Mouse (Mus musculus) cerebellum, postnatal 4 days (tissue): ENCODE measurements around the gene Hcn3.

Source experiments
- DNase-seq, 2 experiments: peaks; one replicate each; pipeline ENCODE4 v3.0.0; 2022; ENCODE audit warnings: low spot score in 2 of 2, mixed read lengths in 1 of 2

The Hcn3 gene

DNA sequence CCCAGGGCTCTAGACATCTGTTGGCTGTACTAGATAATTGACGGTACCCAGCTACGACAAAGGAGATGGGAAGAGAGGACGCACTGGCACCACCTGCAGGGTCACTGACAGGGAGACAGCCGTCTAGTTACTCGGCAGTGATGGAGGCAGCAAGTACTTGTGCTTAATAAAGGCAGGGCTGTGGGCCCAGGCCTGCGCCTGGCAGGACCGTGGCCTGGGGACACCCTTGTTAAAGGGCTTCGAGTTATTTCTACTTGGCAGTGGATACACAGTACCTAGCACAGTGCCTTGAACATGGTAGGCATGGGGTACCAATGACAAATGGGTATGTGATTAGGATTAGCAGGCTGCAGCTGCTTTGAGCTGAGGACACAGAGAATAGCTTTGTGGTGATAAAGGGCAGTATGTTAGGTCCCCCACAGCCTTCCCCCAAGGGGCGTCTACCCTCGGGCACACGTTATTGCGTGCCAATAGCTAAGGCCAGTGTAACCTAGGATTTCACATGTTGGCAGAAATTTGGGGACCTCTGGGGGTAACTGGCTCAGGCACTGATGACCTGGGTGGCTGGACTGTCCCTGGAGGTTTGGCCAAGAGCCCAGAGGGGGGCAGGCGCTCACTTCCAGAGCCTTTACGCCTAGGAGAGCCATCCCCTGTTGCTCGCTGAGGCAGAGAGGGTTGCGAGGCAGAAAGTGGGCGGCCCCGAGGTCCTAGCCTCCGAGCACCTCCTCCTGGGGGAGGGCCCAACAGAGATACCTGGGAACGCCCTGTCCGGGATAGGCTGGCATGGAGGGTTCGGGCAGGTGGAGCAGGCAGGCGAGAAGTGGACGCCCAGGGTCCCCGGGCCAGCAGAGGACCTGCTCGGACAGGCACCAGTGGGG lies 12.7 kb downstream of the Hcn3 start:
- no peak for DNase-seq

DNA sequence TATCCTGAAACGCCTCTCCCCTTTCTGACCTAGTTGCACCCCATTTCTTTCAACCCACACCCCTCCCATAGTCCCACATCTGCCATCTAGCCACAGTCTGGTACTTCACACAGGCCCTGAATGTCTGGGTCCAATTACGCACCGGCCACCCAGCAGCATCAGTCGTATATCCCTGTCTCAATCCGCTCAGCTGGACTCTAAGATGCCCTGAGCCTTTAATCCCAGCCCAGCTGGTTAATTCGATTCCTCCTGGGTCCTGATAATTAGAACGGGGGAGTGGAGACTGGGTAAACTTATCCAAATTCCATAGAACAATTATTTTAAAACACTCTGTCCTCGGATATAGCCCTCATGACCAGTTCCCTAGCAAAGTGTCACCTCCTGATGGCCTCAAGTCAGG lies 14.4 kb downstream of the Hcn3 start:
- DNase-seq, result no peak

DNA sequence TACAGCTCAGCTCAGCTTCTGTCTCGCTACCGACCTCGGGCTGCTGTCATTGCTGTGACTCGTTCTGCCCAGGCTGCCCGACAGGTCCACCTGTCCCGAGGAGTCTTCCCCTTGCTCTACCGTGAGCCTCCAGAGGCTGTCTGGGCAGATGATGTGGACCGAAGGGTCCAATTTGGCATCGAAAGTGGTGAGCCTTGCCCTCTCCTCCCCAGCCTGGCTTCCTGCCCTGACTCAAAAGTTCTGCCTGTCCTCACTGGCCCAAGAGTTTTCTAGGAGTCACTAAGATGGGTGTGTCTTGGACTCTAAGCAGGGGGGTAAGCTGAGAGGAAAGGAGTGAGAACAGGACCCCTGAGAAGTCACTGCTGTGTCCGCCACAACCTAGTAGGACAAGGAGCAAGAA lies 15.2 kb downstream of the Hcn3 start:
- DNase-seq, result no peak

DNA sequence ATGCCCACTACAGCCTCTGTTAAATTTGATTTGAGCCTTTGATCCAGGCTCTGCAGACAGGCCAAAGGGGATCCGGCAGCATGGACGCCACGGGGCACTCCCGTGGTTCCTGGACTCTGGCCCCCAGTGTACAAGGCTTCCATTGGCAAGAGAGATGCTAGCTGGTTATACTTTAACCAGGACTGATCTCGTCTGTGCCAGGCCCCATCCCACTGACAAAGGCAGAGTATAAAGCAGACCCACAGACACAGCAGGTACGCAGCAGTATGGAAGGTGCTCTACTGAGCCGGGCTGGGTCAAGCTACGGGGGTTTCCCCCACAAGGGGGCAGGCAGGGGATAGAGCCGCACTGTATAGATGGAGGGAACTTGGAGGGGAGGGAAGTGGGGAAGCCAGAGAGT lies 23.6 kb downstream of the Hcn3 start:
- no peak for DNase-seq

DNA sequence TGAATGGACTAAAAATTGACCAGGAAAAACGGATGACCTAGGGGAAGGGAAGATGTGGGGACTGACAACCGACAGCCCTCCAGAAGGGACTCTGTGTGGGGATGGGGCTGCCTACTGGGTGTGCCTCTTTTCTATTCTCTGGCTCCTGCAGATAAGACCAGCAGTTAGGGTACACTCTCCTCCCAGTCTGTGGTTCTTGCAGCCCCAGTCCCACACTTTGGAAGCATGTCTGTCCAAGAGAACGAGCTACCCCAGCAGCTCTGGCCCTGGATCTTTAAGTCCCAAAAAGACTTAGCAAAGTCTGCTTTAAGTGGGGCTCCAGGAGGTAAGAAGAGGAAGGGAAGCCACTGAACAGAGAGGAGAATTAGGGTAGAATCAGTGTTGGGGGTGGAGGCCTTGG lies 24.0 kb downstream of the Hcn3 start, which contains the start of gene Pklr:
TSS of gene Pklr (plus strand) at position 185 of the 400 bp plus-strand sequence.
- no peak for DNase-seq

DNA sequence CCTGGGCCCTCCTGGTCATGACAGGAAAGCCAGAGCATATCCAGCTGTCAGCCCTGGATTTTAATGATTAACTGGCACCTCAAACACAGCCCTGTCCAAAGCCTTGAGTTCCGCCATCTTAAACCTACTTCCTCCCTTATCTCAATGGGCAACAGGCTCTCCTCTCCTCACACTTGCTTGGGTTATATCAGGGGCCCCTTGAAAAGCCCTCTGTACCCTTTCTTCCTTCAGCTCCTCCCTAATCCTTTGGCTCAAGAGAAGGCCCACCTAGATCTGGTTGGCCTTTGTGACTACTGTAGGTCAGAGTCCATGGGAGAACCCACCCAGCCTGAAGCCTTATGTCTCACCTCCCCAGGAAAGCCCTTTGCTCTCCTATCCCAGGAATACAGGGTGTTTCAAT lies 26.2 kb downstream of the Hcn3 start:
- no peak for DNase-seq

DNA sequence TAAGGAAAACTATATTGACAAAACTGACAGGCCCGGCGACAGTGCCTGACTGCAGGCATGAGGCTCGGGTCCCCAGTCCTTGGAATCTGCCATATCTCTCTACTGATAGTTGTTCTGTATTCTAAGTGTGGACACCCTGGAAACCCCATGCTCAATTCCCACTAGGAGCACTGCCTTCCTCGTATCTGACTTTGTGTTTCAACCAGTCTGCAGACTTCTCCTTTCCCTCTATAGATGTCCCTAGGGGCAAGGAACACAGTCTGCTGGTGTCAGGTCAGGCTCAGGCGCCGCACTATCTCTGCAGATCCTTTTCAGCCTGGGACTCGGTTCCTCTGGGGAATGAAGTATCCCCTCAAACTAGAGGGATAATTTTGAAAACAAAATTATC lies 26.9 kb downstream of the Hcn3 start:
- no peak for DNase-seq

DNA sequence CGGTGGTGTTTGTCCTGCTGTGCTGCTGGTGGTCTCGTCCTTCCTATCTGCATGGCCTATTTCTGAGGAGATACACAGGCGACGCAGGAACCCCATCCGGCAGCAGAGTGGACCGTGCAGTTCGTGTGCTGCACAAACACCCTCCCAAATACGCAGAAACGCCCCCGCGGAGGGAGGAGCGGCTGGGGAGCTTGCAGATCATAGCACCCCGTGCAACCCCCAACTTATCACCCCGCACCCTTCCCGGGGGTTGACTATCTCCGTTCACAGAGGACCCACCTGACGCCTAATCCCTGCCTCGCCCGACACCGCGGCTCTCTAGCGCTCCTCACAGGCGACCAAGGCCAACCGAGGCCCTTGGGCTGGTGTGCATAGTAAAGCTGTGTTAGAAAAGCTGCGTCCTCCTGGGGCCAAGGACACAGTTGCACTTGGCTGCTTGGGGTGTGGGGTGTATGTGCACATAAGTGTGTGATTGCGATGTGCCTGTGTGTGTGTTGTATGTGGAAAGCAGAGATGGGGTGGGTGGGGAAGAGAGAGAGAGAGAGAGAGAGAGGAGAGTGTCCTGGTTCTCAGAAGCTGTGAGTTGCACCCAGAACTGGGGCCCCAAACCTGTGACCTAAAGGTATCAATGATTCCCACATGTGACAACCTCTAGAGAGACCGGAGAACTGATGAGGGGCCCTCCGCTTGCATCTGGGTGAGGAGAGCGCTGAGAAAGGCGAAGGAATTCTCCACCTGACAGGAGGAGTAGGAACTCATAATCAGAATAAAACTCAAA lies 27.5 kb downstream of the Hcn3 start:
- DNase-seq, result peak in 1 of 2 experiments; percentile 35

DNA sequence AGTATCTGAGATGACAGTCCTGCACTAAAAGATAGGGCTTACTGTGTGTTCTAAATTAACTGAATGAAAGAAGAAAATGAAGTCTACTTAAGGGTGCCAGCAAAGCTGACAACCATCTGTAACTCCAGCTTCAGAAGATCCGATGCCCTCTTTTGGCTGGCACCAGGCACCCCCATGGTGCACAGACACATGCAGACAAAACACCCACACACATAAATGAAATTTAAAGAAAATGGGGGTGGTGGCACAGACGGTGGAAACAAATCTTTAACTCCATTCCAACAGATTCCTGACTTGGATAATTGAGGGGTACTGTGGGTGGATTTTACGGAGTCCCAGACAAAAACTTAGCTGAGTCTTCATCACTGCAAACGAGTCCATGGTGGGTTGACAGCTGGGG lies 28.2 kb downstream of the Hcn3 start:
- no peak for DNase-seq

DNA sequence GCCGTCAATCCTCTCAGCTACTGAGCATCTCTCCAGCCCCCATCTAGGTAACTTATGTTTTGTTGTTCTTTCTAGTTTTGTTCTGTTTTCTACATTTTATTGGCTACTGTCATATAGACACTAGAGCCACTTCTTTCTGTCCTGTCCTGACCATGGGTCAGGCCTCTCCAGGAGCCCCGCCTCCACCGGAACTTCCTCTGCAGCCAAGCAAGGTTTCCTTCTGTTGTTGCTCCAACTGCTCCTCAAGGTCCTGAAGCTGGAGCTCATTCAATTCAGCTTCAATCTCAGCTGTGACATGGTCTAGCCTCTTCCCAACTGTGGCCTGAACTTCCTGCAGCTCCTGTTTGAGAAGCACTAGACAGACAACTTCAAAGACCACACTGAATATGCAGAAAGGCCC lies 30.1 kb downstream of the Hcn3 start:
- DNase-seq, result no peak

DNA sequence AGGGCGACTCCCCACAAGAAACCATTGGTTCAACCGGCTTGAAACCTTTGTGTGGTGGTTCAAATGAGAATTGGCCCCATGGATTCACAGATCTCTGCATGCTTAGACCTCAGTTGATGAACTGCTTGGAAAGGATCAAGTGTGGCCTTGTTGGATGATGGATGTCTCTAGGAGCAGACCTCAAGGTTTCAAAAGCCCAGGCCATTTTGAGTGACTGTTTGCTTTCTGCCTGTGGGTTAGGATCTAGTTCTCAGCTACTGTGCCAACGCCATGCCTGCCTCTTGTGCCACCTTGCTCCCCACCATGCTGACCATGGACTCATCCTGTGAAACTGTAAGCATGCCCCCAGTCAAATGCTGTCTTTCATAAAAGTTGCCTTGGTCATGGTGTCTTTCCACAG lies 34.0 kb downstream of the Hcn3 start:
- DNase-seq, result no peak

DNA sequence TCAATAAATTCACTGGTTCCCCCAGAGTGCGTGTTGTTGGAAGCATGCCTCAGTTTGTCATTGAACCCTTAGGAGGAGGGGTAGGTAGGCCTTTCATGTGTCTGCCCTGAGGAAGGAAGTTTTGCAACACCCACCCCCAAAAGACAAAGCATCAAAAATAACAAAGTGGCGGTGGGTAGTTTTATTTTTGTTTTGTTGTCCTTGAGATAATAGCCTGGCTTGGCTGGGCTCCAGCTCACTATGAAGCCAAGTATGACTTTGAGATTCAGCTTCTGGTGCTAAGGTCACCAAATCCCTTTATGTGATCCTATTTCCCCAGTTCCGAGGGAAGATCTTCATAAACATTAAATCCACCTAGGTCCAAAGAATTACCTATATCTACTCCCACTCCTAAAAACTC lies 35.8 kb downstream of the Hcn3 start:
- DNase-seq, result no peak

DNA sequence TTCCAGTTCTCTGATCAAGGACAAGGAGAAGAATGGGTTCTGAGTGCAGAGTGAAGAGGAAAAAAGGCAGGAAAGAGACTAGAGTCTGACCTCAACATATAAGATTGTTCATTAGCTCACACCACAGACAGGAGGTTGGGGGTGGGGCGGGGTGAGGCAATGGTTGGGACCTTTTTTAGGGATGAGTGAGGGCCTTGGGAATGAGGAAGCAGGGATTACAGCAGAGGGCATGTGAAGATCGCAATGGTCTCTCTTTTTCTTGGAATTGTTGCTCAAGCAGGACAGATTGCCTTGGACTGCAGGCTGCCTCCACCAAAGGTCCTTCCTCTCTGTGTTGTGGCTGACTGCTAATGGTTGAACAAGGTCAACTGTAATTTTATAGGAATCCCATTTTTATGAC lies 36.7 kb downstream of the Hcn3 start:
- no peak for DNase-seq

DNA sequence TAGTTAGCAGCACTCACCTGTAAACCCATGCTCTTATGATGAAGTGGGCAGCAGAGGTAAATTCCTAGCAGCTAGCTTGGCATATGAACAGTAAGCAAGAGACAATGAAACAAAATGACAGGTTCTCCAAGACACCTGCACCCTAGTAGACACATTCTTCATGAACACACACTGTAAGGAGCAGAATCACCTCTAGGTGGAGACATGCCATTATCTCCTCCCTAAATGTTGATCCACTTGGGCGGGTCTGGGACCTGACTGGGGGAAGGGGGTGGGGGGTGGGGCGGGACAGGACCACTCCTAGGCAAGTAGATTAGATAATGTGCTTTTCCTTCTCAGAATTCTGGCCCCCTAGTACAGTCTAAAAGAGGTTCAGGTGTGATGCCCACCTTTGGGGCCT lies 44.5 kb downstream of the Hcn3 start:
- DNase-seq, result no peak

DNA sequence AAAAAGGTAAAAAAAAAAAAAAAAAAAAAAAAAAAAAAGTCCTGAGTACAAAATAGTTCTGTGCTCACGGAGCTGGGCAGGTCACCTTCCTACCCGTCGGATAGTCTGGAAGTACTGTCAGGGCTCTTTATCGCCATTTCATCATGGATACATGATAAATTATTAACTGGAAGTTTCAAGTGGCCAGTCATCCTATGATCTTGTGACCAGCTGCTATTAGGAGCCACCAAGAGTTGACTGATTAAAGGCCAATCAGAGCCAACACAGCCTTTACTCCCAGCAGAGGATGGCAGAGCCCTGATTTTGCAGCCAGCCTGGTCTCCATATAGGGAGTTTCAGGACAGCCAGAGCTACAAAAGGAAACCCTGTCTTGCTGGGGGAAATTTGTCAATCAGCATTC lies 46.9 kb downstream of the Hcn3 start:
- no peak for DNase-seq

DNA sequence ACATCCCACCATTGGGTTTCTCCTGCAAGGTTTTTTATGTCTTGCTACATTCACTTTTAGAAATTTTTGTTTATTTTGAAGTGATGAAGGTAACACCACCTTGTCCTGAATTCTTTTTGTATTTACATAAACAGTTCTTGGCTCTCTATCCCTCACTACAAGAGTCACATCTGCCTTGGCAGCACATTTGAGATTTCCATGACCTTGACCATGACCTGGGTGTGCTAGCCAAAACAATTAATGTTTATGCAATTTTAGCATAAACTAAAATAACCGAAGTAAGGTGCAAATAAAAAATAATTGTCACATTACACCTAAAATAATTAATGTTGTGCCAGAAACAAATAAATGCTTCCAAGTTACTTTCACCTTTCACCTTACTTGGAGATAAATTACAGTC lies 51.9 kb downstream of the Hcn3 start:
- DNase-seq, result no peak

DNA sequence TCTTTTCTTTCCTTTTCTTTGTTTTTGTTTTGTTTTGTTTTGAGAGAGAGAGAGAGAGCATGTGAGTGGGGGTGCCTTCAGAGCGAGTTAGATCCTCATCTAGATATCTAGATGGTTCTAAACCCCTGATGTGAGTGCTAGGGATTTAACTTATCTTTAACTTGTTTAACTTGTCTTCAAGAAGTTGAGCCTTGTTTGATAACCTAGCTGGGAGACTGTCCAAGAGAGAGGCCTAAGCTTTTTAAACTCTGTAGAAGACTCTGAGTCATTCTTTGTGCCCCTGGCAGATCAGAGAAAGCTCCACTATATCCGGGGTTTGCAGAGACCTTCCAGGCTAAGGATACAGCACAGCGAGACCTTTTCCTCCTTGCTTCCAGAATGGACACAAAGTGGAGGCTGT lies 52.5 kb downstream of the Hcn3 start:
- no peak for DNase-seq

DNA sequence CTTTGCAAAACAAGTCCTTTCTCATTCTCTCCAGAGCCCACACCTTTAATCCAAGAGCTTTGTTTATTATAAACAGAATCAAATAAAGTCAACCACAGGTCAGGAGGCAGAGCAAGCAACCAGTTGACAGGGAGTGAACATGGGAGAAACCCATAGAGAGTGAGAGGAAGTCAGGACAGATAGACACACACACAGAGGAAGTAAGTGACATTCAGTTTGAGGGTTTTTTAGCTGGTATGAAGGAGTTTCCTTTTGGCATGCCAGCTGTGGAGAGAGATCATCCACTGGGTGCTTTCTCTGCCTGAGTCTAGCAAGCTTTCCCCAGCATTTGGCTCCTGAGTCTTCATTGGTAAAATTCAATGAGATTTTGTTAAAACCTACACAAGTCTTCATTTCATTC lies 53.1 kb downstream of the Hcn3 start:
- no peak for DNase-seq

DNA sequence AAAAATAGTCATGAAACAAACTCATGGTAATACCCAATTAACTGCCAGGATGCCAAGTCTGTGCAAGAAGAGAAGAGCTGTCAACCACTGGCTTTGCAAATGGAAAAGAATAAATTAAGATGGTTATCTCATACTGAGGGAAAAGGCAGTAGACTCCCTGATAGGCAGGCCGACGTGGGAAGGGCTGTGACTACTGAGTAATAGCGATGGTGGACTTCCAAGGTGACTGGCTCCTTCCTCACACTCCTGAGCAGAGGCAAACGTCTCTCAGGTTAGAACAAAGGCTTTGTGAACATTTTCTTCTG lies 56.8 kb downstream of the Hcn3 start:
- DNase-seq, result no peak

DNA sequence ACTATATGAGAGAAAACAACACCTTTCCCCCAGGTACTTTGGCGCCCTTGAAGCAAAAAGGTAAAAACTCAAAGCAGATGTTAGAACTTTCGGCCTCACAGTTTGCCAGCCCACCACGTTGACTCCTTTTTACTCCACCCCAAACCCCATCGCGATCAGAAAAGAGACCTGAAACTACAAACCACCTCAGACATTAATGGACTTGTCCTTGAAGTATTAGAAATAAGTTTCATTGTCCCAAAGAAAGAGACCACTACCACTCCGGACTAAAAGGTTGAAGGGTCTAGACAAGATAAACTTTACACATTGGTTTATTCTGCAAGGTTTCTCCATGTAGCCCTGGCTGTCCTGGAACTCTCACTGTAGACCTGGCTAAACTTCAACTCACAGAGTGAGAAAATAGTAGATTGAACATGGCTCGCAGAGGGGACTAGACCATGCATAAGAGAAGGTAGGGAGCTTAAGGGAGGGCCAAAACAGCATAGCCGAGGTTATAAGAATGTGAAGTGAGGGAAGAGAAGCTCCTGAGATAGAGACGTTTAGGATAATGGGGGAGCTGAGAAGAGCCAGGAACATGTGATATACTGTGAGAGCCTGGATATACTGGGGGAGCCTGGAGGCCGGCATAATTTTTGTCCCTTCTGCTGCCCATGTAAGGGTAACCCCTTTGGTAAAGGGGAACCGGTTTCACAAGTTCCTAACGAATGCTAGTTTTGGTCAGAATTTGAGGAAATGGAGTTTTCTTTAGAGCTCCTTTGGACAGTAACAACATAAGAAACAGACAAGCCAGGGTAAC lies 57.3 kb downstream of the Hcn3 start:
- no peak for DNase-seq

DNA sequence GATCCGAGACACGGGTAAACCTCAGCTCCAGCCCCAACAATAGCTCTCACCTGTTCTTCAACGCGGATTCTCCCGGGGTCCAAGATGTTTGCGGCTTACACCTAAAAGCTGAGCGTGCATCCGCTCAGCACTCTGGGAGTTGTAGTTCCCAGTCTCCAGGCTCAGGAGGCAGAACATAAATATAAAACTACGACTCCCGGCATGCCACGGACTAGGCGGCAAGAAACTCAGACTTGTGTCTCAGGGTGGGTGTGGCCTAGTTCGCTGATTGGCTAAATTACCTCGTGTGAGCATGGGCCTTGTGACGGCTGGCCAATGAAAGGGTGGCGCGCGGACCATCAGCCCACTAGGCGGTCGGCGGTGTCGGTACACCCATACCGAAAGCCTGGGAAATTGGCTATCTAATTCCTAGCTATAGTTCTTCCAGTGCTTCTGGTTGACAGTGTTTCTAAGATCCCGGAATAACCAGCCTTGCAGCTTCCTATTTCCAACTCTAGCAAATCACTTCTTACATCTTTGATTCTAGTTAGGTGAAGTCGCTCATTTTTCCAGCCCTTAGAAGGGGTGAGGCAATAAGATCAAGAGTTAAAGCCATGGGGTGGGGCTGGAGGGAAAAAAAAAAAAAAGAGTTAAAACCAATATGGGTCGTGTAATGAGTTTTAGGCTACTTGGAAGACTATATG lies 58.0 kb downstream of the Hcn3 start, which contains the start of gene Fdps:
TSS of gene Fdps (minus strand) at position 148 of the 683 bp plus-strand sequence.
- DNase-seq, result peak; percentile 72 to 89

DNA sequence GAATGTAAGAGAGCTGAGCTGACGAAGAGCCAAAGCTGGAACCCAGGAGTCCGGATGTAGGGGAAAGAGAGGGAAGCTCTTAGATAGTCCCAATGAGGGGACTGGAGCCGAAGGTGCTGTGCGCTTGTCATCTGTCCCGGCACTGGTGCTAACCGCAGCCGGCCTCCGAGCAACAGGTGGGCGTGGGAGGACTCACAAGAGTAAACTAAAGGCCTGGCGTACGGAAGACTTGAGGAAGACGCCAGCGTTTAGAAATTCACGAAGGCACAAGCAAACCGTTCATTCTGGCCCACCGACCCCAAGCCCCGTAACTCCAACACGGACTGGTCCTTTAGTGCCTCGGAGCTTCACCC lies 58.6 kb downstream of the Hcn3 start:
- DNase-seq, result no peak
